Mouse (Mus musculus): ENCODE results near the gene Tbx2. TPM values are rescaled to one million over a fixed set of nuclear protein-coding genes. Genes with fewer than 3 reads are reported as not detected.

Tbx2 gene
- 1 to 10 TPM; 2.9 to 3.7 TPM for total RNA-seq (2021)

DNA sequence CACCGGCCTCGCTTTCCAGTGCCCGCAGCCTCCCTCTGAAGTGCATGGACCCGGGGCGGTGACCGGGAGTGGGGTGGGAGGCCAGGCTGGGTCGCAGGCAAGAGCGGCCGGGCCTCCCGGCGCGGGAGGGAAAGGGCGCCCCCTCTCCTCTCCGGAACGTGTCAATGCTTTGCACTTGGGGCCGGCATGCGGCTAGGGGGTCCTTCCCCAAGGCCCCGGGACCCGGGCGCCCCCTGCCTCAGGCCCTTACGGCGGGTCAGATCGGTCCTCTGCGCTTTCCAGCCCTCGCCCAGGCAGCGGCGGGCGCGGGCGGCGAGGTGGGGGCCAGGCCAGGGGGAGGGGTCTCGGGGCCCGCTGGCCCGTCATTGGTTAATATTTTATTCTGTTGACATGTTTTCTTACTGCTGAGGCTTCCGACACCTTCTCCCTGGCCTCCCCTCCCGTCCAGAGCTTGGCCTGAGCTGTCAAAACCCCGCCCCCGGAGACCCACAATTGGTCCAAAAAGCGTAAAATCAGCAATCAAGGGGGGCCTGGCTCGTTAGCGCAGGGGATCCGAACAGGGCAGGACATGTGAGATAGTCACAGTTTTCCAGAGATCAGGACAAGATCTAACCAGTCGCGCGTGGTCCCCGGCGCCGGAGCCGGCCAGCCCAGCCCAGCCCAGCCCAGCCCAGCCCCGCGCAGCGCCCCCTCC lies at the start of gene Tbx2:
Gene Tbx2 (plus strand): TSS at position 321 of the 694 bp plus-strand sequence.
- intact Hi-C loops (cut with DNase I): loop anchor here (5.0 kb wide), 1 partner anchor 310 kb away; no protein-coding TSS in a partner anchor
- DNase-seq (ENCODE audit: extremely low spot score in 1 of 2, low spot score in 2 of 2): peak in 1 of 2 experiments; percentile 71

DNA sequence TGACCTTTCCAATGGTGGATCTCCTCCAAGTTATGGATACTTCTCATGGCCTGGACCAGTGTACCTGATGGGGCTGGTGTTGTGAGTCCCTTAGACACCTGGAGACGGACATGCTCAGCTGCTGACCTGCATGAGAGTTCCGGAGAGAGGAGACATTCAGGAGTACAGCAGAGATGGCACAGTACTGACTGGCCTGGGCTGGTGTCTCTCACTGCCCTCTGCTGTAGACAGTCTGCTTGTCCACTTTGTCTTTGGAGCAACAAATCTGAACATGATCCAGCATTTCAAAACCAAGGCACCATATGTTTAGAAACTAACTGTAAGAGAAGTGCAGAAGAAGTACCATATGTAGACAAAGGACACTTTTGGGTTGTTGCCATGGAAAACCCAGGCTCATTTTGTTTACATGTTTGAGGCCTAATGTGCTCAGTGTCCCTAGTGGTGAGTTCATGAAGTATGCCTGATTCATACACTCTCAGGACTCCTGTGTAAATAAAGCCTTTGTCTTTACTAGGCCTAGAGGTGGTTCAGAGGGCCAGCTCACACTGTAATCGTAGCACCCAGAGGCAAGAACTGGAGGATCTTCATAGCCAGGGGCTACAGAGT lies 46.1 kb upstream of the Tbx2 start:
- intact Hi-C loops (cut with DNase I): no loop called here
- peak in 1 of 2 experiments; percentile 40 for DNase-seq (ENCODE audit: extremely low spot score in 1 of 2, low spot score in 2 of 2)

DNA sequence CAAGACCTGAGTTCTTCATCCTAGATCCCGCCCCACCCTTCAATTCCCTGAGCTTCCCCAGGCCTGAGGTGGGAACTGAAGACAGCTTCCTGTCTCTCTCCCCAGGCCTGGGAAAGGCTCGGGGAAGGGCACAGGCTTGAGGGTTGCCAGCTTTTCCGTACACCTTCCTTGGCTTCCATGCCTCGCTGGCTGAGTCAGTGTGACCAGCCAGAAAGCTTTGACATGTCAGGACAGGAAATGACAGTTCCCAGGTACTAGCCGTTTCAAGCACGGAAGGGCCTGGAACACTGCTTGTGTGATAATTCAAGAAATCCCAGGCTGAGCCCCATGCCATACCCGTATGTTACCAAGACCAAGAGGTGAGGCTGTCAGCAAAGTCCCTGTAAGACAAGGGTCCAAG lies 42.6 kb upstream of the Tbx2 start:
- no peak for DNase-seq (ENCODE audit: extremely low spot score in 1 of 2, low spot score in 2 of 2)
- intact Hi-C loops (cut with DNase I): no loop called here

GRCm38 (mm10) chr11:85790267-85790666 lies 42.1 kb upstream of the Tbx2 start:
- no peak for DNase-seq (ENCODE audit: extremely low spot score in 1 of 2, low spot score in 2 of 2)
- intact Hi-C loops (cut with DNase I): no loop called here

DNA sequence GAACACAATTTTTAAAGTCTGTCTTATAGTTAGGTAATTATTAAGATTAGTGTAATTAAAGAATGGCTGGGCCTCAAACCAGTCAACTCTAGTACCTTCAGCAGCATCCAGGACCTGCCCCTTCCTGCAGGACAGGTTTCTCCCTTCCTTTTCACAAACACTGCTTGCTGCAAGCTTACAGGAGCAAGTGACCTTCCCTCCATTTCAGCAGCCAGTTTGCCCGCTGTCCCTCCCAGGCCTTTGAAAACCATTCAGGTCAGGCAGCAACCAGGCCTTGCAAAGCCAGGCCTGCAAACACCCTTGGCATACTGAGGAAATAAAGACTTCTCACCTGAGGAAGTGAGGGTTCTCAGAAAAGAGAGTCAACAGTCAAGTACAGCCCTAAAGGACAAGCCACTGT lies 41.1 kb upstream of the Tbx2 start:
- intact Hi-C loops (cut with DNase I): no loop called here
- no peak for DNase-seq (ENCODE audit: extremely low spot score in 1 of 2, low spot score in 2 of 2)

GRCm38 (mm10) chr11:85792534-85793215 lies 39.7 kb upstream of the Tbx2 start:
- intact Hi-C loops (cut with DNase I): no loop called here
- DNase-seq (ENCODE audit: extremely low spot score in 1 of 2, low spot score in 2 of 2): no peak

DNA sequence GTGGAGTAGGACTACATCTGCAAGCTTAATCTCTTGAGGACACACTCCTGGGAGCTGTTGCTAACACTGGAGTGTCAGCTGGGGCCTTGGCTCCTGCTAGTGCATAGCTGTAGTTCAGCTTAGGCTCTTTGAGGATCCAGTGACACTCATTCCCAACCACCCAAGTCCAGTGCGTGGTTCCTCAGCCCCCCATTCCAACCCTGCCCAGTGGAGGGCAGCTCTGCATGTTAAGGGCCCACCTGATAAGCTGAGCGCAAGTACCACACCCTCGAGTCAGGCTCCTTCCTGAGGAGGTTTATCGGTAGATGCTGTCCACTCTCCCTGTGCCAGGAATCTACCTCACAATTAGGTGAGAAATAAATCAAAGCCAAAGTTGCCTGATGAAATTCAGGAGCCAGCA lies 32.9 kb upstream of the Tbx2 start:
- DNase-seq (ENCODE audit: extremely low spot score in 1 of 2, low spot score in 2 of 2): no peak
- intact Hi-C loops (cut with DNase I): no loop called here

DNA sequence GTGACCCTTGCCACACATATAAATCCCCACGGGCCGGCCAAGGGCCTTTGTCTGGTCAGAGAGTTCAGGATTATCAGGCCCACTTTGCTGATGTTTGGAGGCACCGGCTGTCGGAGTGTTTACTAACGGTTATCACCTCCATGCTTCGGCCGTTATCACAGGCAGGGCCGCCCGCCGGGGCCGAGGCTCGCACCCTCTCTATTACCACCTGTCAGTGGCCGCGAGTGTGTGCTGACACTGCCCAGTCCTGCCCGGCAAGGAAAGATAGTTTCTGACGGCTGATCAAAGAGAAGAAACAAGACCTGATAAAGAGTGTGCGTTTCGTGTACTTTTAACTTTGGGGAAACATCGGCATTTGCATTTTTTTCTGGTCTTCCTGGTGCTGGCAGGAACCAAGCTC lies 32.5 kb upstream of the Tbx2 start:
- intact Hi-C loops (cut with DNase I): no loop called here
- no peak for DNase-seq (ENCODE audit: extremely low spot score in 1 of 2, low spot score in 2 of 2)

- DNase-seq (ENCODE audit: extremely low spot score in 1 of 2, low spot score in 2 of 2): no peak
- intact Hi-C loops (cut with DNase I): no loop called here
These were observed 32.0 kb upstream of the Tbx2 start for GRCm38 (mm10) chr11:85800380-85800779.

- intact Hi-C loops (cut with DNase I): no loop called here
- DNase-seq (ENCODE audit: extremely low spot score in 1 of 2, low spot score in 2 of 2): no peak
These were observed 28.3 kb upstream of the Tbx2 start for GRCm38 (mm10) chr11:85804048-85804447.

- intact Hi-C loops (cut with DNase I): no loop called here
- DNase-seq (ENCODE audit: extremely low spot score in 1 of 2, low spot score in 2 of 2): no peak
These were observed 26.6 kb upstream of the Tbx2 start for GRCm38 (mm10) chr11:85805779-85806178.

DNA sequence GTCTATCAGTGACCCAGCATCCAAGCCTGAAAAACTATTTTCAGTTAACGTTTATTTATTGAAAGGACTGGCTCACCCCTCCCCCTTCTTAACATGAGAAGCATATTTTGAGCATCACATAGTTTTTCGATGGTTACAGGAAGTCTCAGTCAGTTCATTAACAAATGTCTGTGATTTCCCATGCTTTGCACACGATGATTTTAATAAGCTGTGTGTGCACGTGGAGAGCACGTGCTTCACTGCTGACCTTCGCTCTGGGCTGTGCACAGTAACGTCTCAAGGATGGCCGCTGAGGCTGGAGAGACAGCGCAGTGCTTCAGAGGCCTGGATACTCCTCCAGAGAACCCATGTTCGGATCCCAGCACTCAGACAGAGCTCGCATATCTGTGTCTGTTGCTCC lies 25.0 kb upstream of the Tbx2 start:
- intact Hi-C loops (cut with DNase I): no loop called here

GRCm38 (mm10) chr11:85811229-85811628 lies 21.1 kb upstream of the Tbx2 start:
- intact Hi-C loops (cut with DNase I): no loop called here
- DNase-seq (ENCODE audit: extremely low spot score in 1 of 2, low spot score in 2 of 2): no peak

More for the DNA sequence above, 25.0 kb upstream of the Tbx2 start:
- DNase-seq (ENCODE audit: extremely low spot score in 1 of 2, low spot score in 2 of 2): no peak

- intact Hi-C loops (cut with DNase I): no loop called here
These were observed 20.7 kb upstream of the Tbx2 start for GRCm38 (mm10) chr11:85811676-85812075.

GRCm38 (mm10) chr11:85812201-85812966 lies 20.0 kb upstream of the Tbx2 start:
- no peak for DNase-seq (ENCODE audit: extremely low spot score in 1 of 2, low spot score in 2 of 2)
- intact Hi-C loops (cut with DNase I): no loop called here

More at GRCm38 (mm10) chr11:85811676-85812075, 20.7 kb upstream of the Tbx2 start:
- DNase-seq (ENCODE audit: extremely low spot score in 1 of 2, low spot score in 2 of 2): no peak

GRCm38 (mm10) chr11:85814678-85815077 lies 17.7 kb upstream of the Tbx2 start:
- DNase-seq (ENCODE audit: extremely low spot score in 1 of 2, low spot score in 2 of 2): no peak
- intact Hi-C loops (cut with DNase I): no loop called here

- no peak for DNase-seq (ENCODE audit: extremely low spot score in 1 of 2, low spot score in 2 of 2)
- intact Hi-C loops (cut with DNase I): no loop called here
These were observed 15.9 kb upstream of the Tbx2 start for GRCm38 (mm10) chr11:85816471-85816870.

- no peak for DNase-seq (ENCODE audit: extremely low spot score in 1 of 2, low spot score in 2 of 2)
- intact Hi-C loops (cut with DNase I): no loop called here
These were observed 13.9 kb upstream of the Tbx2 start for GRCm38 (mm10) chr11:85818401-85818800.

DNA sequence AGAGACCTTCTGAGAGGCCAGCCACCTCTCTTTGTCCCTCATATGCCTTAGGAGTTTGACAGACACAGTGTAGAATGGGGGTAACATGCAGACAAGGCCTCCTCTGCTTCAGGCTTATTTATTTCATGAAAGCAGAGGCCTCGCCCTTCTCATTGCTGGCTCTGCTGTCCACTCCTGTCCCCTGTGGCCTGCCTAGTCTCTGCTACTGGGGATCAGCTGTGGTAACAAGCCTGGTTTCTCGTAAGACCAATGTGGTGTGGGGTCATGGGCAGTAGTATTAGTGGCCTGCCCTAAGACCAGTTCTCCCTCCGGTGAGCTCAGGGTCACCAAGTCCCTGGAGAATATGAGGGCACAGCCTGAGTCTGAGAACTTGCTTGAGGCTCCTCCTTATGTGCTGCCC lies 11.4 kb upstream of the Tbx2 start:
- intact Hi-C loops (cut with DNase I): no loop called here
- no peak for DNase-seq (ENCODE audit: extremely low spot score in 1 of 2, low spot score in 2 of 2)
